Mouse (Mus musculus): ENCODE data around the gene Trpm3.
"Not testable (repeated sequence)": the region's sequence is repeated elsewhere in the genome, so short reads cannot be mapped to it uniquely, and the experiment has no call there.

The Trpm3 gene

DNA sequence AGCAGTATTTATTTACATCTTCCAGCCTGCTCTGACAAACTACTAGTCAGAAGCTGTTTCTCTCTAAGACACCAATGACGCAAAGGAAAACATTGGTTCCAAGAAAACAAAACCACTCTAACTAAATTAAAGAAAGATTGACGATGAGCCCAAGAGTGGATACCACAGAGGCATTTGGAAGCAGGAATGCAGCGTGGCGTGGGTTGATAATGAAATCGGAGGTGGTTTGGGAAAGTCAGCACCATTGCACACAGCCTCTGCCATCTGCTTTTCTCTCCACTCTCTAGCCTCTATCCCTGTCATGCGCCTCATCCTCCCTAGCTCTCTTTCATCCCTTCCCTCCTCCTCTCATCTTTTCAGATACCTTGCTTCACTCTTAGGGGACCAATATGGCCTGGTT lies 826.6 kb downstream of the Trpm3 start:
- DNase-seq (ENCODE audit: low spot score in 2 of 2) = no peak

DNA sequence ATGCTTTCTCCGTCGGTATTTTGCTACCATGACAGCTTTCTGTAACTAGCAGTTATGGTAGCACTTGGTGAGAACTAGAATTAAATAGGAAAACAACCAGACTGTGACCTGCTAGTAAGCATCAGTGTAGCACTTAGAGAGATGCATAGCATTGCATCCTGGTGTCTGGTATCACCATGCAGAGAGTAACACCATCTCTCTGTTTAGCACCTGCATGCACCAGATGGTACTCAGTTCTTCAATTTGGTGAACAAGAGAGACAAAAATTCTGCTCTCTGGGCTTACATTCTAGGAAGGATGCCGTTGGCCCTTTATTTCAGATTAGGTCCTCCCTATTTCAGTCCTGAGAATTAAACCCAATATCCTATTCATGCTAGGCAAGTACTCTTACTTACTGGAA lies 834.4 kb downstream of the Trpm3 start:
- no peak for DNase-seq (ENCODE audit: low spot score in 2 of 2)

DNA sequence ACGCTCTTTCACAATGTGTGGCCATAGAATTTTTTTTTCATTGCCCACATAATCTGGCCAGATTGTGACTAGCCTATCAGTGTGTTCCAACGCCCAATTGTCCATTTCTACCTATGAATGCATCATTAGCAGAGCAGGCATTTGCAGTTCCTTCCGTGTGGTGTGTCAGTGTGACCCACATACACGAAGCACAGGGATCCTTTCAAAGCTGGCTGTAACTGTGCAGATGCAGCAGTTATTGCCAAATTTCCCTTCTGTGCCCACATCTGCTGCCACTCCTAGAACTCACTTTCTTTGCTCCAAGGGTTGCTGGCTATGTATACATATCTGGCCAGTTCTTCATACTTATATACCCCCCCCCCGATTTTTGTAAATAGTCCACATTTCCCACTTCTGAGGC lies 834.9 kb downstream of the Trpm3 start:
- DNase-seq (ENCODE audit: low spot score in 2 of 2) = no peak

DNA sequence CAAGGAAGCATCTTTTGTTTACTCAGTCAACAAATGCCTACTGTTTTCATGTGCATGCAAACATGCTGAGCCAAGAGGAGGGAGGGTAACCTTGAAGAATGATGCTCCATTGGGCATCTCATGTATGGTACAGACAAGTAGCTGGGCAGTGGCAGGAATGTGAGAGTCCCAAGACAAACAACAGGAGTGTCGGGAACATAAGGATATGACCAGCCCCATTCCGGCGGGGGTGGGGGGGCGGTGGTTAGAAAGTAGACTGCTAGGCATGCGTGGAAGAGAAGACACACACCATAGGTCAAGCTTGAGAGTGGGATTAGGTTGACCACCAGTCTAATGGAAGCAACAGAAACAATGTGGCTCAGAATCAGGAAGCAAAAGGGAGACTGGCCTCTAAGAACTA lies 837.0 kb downstream of the Trpm3 start:
- no peak for DNase-seq (ENCODE audit: low spot score in 2 of 2)

DNA sequence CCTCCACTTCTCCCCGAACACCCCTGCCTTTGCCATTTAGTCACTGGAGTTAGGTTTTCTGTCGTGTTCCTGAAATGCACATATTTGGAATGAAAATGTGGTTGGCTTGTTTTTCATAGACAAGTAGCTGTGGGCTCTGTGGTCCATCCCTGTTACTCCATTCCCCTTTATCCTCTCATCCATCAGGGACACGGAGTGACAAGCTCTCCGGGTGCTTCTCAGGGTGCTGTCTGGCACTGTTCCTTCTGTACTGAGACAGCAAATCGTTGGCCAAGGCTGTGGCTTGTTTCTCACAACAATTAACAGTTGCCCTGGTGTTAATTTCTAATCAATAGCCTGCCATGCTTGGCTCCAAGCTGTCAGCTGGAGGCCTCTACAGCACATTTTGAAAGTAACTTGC lies 838.7 kb downstream of the Trpm3 start:
- DNase-seq (ENCODE audit: low spot score in 2 of 2) = no peak

DNA sequence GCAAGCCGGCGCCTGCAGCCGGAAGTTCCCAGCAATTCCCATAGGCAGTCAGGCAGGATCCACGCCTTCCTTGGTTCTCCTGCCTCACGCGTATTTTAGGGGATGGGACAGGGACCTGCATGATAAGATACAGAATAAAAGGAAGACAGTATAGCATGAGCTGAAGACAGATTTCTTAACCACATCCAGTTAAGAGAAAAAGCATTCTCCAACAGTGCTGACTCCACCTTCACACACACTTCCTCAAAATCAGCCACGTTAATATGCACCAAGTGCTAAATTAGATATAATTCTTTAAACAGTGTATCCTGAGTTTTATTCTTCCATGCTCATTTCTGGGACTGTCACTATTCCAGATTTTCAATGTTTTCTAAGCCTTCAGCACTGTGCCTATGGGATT lies 839.9 kb downstream of the Trpm3 start:
- DNase-seq (ENCODE audit: low spot score in 2 of 2) = no peak

DNA sequence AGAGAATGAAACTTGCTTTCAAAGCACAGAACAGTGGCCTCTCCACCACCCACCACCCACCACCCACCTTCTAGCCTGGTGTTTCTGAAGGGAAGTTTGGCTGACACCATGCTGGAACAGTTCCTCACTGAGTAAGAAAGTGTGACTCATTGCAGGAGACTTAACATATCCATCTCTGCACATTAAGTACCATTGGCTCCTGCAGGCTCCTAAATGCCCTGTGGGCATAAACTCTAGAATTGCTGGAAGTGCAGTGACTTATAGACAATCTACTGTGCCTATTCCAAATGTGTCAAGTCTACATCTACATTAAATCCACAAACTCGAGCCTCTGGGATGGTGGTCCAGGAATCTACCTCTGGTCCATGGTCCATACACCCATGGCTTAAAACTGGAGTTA lies 840.3 kb downstream of the Trpm3 start:
- DNase-seq (ENCODE audit: low spot score in 2 of 2) = no peak

DNA sequence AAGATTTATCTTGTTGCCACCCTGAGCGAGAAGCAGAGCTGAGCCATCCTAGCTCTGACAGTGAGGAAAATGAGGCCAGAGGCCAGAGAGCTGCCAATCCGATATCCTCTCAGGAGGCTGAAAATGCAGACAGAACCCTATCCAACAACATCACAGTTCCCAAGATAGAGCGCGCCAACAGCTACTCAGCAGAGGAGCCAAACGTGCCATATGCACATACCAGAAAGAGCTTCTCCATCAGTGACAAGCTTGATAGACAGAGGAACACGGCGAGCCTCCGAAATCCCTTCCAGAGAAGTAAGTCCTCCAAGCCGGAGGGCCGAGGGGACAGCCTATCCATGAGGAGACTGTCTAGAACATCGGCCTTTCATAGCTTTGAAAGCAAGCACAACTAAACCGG lies 849.1 kb downstream of the Trpm3 start:
- no peak for DNase-seq (ENCODE audit: low spot score in 2 of 2)

DNA sequence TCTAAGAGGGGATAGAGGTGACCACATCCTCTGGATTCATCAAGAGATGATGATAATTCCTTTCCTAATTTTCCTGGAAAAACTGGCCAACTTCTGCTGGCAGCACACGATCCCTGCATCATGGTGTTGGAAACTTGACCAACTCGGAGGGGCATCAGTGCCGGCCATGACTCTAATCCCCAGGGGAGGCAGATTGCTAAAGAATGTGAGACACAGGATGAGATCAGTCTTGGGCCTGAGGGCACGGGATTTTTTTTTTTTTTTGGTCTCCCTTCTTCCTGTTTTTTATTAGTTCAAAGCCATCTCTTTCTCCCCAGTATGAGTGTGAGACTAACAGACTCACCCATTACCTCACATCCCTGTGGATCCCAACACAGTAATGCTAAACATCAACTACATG lies 855.1 kb downstream of the Trpm3 start:
- DNase-seq (ENCODE audit: low spot score in 2 of 2) = no peak

DNA sequence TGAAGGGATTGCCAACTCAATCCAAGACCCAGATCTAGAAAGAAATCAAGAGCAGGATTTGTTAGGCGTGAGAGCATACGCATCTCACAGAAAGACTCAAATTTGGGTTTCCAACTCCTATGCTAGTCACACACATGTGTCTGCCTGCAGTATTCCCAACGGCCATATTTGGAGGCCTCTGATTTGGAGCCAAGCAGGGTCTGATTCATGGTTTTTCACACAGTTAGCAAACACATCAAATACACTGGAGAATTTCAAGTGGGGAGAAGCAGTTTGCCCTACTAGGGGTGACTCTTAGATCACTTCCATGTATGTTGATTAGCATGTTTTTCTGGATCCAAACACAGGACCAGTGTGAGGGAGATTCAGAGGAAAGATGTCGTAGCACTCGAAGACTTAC lies 855.7 kb downstream of the Trpm3 start:
- no peak for DNase-seq (ENCODE audit: low spot score in 2 of 2)

DNA sequence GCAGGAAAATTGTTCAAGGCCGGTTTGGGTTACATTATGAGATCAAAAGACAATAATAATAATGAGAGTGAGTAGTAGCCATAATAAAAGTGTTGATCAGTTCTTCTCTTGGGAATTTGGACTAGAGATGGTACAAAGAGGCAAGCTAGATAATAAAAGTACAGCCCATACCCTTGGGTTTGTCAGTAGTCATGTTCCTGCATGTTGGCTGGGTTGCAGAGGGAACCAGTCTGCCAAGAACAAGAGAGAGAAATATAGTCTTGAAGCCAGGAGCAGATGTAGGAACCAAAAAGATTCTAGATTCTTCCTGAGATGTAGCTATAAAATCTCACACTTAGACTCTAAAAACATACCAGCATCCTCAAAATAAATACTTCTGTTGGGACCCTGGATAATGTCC lies 861.4 kb downstream of the Trpm3 start:
- no peak for DNase-seq (ENCODE audit: low spot score in 2 of 2)

DNA sequence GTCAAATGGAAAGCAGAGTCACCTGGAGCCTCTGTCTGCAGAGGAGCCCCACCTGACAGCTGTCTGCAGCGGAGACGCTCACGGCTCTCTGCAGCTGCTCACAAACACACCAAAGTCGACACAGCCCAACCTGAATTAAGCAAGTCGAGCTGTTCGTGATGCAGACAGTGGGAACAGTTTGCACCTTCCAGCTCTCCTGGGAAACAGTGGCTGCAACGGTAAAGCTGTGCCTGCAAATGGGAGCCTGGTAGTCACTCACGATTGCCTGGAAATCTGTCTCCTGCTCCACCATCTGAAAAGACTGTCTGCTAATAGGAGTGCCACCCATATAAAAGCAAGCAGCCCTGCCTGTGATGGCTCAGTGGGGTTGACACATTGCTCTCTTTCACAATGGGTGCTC lies 865.0 kb downstream of the Trpm3 start:
- DNase-seq (ENCODE audit: low spot score in 2 of 2) = peak in 1 of 2 experiments; percentile 19

DNA sequence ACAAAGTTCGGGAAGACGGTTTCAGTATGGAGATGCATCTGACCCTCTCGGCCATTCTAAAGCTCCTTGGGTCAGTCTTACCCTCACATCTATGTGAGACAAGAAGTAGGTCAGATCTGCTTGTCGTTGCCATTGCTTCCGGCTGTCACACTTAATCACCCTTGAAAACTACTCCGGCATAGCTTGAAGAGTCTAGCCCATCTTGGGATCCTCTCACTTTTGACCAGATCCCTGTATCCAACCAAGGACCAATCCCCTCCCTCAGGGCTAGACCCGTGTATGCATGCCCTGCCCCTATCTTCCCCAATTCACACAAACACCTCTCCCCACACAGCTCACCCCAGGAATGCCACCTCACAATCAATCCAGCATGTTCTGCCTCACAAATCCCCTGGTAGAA lies 867.0 kb downstream of the Trpm3 start:
- no peak for DNase-seq (ENCODE audit: low spot score in 2 of 2)

DNA sequence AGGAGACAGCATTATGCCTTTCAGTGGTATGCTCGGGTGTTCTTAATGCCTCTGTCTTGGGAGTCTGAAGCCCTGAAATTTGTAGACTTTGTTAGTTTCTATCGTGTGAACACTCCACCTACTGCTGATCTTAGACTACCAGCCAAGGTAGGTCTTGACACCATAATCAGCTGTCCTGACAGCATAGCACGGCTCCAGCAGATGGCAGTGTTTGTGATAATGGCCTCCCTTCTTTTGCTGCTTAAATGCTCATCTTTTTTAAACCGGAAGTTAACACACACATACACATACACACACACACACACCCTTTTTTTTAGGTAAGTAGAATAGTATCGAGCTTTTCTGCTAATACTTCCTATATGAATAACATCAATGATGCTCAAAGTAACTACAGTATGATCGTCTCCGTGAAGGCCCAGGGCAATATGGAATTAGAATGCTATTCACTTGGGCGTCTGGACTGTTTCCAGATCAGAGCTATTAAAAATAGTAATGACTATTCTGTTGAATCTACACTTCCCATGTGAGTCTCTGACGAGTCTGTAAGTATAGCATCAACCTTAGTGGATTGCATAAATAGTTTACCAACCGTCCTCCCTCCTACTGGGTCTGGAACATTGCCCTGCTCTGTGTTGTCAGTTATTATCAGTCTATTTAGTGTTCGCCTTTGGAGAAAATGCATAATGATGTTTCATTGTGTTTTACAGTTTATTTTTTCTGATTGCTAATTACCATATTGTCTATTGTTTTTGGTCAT lies 867.8 kb downstream of the Trpm3 start:
- DNase-seq (ENCODE audit: low spot score in 2 of 2) = no peak

DNA sequence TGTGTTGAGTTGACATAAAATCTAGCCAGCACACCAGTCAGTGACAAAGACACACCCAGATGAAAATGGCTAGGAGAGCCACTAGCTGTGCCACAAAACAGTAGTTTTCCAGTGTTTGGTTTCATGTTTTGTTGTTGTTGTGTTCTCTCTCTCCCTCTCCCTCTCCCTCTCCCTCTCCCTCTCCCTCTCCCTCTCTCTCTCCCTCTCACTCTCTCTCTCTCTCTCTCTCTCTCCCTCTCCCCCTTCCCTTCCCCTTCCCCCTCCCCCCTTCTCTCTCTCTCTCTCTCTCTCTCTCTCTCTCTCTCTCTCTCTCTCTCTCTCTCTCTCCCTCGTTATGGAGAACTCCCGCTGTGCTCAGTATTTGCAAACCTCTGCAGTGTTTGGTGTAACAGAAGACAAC lies 874.8 kb downstream of the Trpm3 start:
- no peak for DNase-seq (ENCODE audit: low spot score in 2 of 2)

DNA sequence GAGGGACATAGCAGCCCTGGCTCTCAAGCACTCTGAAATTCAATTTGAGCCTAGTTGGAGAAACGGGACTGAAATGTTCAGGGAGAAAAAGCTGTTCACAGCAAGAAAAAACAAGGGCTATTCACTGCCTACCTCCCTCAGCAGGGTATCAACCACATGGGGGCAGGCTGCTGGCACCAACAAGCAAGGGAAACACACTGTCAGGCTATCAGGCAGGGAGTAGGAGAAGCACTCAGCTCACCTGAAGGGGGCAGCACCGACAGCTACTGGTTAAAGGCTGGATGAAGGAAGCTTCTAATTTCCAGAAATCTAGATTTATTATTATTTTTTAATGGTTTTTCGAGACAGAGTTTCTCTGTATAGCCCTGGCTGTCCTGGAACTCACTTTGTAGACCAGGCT lies 876.7 kb downstream of the Trpm3 start:
- DNase-seq (ENCODE audit: low spot score in 2 of 2) = no peak

DNA sequence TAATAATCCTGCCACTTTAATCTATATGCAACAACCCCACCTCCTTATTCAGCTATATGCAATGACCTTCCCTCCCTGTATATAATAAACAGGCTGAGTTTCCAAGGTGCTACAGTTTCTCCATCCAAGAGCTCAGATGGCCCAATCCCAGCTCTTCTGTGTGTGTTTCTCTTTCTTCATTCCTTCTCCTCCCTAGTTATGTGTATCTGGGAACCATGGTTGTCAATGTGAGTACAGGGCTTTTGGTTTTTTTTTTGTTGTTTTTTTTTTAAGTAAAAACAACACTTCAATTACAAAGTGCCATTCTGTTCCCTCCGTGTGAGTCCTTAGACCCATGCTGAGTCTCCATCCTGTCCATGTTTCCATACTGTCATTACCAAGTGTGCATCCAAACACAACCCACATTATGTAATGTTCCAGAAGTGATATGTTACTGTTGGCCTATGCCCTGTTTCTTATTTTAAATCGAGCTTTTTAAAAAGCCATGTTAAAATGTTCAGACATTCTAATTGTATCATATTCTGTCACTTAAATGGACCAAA lies 879.4 kb downstream of the Trpm3 start:
- no peak for DNase-seq (ENCODE audit: low spot score in 2 of 2)

DNA sequence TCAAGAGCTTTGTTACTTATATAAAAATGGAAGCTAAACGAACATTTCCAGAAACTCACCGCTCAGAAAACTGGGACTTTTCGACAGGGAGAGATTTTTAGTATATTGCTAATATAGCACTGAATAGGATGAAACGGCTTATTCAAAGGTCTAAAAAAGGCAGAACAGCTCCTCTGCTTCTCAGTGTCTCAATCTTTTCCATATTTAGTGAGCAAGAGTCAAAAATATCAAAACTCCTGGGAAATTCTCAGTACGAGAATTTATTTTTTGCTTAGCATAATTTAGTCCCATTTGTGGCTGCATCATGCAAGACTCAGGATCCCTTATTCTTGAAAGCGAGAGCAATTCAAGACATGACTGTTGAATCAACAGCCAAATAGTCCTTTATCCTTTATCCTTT lies 884.1 kb downstream of the Trpm3 start:
- DNase-seq (ENCODE audit: low spot score in 2 of 2) = no peak

DNA sequence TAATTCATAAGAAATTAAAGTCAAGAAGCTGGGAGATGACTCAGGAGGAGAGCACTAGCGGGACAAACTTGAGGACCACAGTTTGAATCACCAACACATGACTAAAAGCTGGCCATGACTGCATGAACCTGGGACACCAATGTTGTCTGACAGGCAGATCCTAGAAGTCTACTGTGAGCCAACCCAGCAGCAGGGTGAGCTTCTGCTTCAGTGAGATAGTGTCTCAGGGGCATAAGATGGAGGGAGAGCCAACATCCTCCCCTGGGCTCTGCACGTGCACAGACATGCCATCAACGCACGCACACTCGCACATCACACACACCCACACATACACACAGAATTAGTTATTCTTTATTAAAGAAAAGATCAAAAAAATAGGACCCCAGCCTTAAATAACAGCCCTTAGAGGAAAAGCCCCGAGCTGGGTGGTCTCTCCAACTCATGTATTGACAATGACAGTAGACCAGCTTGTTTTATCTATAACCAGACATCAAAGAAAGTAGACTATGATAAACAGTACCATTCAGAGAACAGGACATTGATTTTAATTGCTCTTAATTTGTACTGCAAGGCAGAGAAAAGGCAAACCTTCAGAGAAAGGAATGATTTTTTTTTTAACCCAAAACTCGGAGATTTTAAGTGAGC lies 884.6 kb downstream of the Trpm3 start:
- no peak for DNase-seq (ENCODE audit: low spot score in 2 of 2)

DNA sequence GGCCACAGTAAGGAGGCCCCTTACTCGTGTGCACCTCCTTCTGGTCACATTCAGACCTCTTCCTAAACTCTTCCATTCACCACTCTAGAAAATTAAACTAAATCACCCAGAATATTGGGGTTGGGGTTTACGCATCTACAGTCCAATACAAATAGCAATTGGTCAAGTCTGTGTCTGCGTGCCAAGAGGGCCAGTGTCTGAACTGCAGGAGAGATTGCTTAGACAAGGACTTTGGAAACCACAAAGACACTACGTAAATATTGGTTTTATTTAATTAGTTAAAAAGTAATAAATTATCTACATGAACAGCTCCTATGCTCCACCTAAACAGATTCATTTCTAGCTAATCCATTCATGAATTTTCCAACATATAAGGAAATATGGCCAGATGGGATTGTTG lies 886.0 kb downstream of the Trpm3 start:
- DNase-seq (ENCODE audit: low spot score in 2 of 2) = no peak

DNA sequence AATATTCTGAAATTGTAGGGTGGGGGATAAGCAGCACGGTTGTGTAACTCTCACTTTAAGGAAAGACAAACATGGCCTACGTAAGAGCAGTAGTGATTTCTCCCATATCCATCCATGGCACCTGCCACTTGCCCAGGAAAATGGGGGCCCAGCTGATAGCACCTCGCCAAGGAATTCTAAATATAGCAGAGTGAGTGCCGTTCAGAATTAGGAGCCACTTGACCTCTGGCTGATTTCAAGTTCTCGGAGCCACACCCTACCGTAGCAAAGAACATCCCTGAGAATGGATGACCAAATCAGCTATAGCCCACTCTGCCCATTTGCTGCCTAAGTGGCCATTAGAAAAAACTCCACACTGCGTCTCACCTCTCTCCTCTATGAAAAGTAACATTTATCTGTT lies 887.6 kb downstream of the Trpm3 start:
- no peak for DNase-seq (ENCODE audit: low spot score in 2 of 2)

DNA sequence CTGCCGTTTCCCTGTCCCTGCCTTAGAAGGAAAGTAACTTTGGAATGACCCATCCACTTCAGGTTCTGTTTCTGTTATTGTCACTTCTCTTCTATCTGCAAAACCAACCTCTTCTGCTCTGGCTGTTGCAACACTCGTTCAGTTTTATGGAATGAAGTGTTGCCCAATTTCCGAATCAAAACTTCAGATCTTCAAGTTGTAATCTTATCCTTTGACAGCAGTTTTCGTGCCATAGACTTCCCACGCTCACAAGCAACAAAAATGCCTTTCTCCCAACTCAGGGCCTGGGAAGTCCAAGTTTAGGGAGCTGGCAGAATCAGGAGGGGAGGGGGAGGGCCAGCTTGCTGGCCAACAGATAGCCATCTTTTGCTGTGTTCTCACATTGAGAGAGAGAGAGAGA lies 889.4 kb downstream of the Trpm3 start:
- no peak for DNase-seq (ENCODE audit: low spot score in 2 of 2)

DNA sequence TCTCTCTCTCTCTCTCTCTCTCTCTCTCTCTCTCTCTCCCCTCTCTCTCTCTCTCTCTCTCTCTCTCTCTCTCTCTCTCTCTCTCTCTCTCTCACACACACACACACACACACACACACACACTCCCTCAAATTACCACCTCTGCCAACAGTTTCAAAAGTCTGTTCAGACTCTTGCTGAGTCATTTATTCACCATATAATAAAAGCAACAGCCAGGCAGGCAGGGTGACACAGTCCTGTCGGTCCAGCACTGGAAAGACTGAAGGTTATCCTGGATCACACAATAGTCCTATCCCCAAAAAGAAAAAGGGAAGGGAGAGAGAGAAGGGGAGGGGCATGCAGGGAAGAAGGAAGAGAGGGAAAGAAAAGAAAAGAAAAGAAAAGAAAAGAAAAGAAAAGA lies 894.5 kb downstream of the Trpm3 start:
- not testable (repeated sequence) for DNase-seq (ENCODE audit: low spot score in 2 of 2)

DNA sequence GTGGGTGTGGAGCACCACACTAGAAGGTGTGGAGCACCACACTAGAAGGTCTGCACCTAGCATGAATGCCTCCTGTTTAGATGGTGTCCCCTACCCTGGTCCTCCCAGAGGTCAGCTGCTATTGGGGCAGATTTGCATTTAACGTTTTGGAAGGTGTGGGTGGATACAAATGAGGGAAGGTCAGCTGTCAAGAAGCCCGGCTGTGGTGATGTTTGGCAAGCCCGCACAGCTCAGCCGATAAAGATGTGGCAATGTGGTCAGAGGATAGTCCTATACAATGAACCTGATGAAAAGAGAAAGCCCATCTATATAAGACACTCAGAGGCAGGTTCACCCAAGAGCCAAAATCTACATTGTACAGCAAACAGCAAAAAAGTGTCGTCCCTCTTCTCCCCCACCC lies 895.3 kb downstream of the Trpm3 start:
- DNase-seq (ENCODE audit: low spot score in 2 of 2) = no peak
